Mouse (Mus musculus) spleen, postnatal 4 days (tissue): ENCODE results near the gene Adamts15.

Experiments used
- DNase-seq, 2 experiments: peaks; one replicate each; pipeline ENCODE4 v3.0.0; 2022; ENCODE audit warnings: low spot score in 2 of 2

Adamts15 gene

GRCm38 (mm10) chr9:30879947-30880273, 42.3 kb downstream of the Adamts15 start:
- DNase-seq: no peak

- no peak for DNase-seq
Measured at GRCm38 (mm10) chr9:30879248-30879946, 42.9 kb downstream of the Adamts15 start.

GRCm38 (mm10) chr9:30876552-30876951, 45.7 kb downstream of the Adamts15 start:
- DNase-seq: no peak

GRCm38 (mm10) chr9:30855837-30856236, 66.4 kb downstream of the Adamts15 start:
- DNase-seq: no peak

- no peak for DNase-seq
Measured at GRCm38 (mm10) chr9:30851841-30852240, 70.4 kb downstream of the Adamts15 start.

GRCm38 (mm10) chr9:30849951-30850350, 72.3 kb downstream of the Adamts15 start:
- DNase-seq: no peak

- no peak for DNase-seq
Measured at GRCm38 (mm10) chr9:30849444-30849843, 72.8 kb downstream of the Adamts15 start.
